18 mouse cellular contexts compared by ENCODE assay signal in the genomic region with DNA sequence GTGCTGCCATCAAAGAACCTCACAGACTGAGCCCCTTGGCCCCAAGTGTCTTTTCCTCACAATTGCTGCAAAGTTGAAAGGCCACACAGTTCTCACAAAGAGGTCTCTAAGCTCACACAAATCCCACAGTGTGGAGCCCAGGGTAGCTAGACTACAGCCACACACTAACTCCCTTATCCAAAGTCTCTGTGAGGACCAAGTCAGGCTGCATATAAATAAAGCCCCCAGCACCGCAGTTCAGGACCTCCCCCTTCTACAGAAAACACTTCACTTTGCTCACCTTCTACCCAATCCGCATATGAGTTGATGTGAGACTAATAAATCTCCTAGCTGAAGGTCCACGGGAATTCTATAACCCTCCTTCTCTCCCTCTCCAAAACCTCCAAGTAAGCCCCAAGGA.
"Had no signal": no experiment of that assay in that cellular context is flagged by ENCODE, and none has a peak within 500 bp of the region (broad histone marks: within the 10 kb centered on the region; RNA-seq: fewer than 3 reads in every experiment).

No protein-coding gene starts in this region.

- H3K36me3 ChIP-seq: lung, embryonic 15.5 days; midbrain, embryonic 10.5 days; midbrain, embryonic 13.5 days had no signal

- H3K4me1 ChIP-seq: lung, embryonic 15.5 days had no signal

- H3K9ac ChIP-seq: liver, embryonic 14.5 days; lung, embryonic 15.5 days; midbrain, embryonic 13.5 days had no signal

- H3K27ac ChIP-seq: liver, embryonic 14.5 days; lung, embryonic 15.5 days; midbrain, embryonic 10.5 days; midbrain, embryonic 13.5 days had no signal

- ATAC-seq: intestine, postnatal 0 days; midbrain, embryonic 13.5 days; midbrain, embryonic 16.5 days had no signal

- H3K4me2 ChIP-seq: lung, embryonic 15.5 days; midbrain, embryonic 13.5 days had no signal

- H3K4me3 ChIP-seq: layer of hippocampus, adult 2 months; lung, embryonic 15.5 days; megakaryocyte, embryonic 14.5 days; midbrain, embryonic 10.5 days; midbrain, embryonic 13.5 days; myocyte had no signal

- H3K27me3 ChIP-seq: lung, embryonic 15.5 days; megakaryocyte, embryonic 14.5 days; midbrain, embryonic 13.5 days had no signal

- DNase-seq: kidney, adult 8-10 months; kidney, postnatal 14 days; kidney, postnatal 4 days; layer of hippocampus, adult 9-11 months; lung, adult 18-20 months; lung, postnatal 10 days; lung, postnatal 36 days; thymus, adult 18-20 months; thymus, postnatal 36 days had no signal

- H3K9me3 ChIP-seq: lung, embryonic 15.5 days; megakaryocyte, embryonic 14.5 days; midbrain, embryonic 10.5 days; midbrain, embryonic 13.5 days had no signal
